Mouse (Mus musculus) right cerebral cortex, adult 2 months (tissue): Measurements from ENCODE around the gene Csmd2.
A peak's percentile ranks its signal among the peaks of the same experiment; 100 is the strongest.

Experiments used
- DNase-seq, 2 experiments: peaks; one replicate each; pipeline ENCODE4 v3.0.0; 2021 to 2022; ENCODE audit warnings: low spot score in 2 of 2

Gene Csmd2

DNA sequence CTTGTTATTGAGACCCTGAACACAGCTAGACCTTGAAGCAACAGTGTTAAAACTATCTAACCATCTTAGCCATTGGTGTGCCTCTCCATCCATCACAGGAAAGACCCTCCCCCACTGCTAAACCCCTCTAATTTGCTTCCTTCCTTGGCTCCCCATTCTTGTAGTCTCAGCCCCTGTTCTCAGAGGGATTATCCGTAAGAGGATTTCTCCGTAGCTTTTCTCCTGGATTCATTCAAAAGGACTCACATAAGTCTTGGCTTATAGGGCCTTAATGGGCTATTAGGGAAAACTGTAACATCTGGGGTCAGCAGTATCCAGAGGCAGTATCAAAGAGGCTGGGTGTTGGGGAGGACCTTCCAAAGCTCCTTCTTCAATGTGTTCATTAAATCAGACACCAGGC lies 152.3 kb downstream of the Csmd2 start:
- DNase-seq, result no peak

DNA sequence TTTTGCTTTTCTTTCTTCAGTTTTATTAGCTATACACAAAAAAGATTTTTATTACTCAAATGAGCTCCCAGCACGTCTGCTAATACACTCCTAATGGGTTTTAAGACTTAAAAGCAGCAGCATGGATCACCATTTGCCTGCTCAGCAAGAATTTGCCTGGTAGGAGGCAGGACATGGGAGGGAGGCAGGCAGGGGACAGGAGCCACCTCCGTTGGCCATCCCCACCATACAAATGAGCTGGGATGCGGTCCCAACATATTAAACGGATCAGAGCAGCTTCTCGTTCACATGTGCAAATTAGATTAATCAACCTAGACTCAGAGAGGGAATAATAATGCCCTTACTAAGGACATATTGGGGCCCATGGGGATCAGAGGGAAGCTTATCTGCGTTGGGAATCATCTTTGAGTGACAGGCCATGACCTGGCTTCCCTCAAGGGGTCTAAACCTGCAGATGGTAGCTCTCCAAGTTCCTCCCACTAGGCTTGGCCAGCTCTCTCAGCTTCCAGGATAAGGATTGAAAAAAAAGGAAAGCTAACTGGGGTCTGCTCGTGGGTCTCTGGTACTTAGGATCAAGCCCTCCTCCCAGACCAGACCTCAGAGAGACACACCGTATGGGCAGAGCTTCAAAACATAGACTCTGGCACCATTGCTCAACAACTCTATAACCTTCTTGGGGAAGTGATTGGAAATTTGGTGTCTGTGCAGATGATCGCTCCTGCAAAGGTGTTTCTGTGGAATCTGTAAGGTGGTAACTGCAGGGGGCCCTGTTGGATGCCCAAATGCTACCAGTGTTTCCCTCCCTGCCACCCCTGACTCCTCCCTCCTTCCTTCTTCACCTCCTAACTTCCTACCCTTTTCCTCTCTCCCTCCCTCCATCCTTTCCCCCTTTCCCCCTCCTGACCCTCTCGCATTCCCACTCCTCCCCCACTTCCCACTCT lies 153.8 kb downstream of the Csmd2 start:
- no peak for DNase-seq

DNA sequence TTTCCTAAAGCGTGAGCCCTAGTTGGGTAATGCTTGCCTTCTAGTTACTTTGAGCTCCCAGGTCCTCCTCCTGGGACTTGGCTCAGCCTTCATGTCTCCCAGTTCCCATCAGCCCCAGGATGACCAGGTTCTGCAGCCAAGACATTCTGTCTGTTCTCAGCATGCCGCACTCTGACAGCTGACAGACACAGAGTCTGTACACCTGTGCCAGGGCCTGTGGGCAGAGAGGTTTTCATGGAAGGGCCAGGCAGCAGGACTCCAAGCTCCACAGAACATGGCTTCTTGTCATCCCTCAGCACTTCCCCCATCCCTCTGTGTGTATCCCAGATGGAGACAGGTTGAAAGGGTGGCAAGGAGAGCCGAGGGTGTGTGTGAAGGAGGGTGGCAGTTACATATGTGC lies 154.6 kb downstream of the Csmd2 start:
- no peak for DNase-seq

DNA sequence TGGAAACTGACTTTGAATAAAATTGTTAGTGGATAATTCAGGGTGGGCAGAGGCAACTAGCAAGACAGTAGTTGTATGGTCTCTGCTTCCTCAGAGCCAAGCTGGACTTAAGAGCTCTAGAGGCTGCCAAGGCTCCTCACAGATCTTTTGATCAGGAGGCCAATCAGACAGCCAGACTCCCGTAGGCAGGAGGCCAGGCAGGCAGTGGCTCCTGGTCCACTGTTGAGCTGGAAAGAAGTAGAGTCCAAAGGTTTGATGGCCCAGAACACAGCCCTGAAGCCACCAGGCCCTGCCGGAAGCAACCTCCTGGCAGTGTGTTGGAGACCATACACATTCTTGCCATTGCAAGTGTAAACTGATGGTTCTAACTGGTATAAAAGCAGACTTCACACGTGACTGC lies 155.5 kb downstream of the Csmd2 start:
- DNase-seq, result no peak

DNA sequence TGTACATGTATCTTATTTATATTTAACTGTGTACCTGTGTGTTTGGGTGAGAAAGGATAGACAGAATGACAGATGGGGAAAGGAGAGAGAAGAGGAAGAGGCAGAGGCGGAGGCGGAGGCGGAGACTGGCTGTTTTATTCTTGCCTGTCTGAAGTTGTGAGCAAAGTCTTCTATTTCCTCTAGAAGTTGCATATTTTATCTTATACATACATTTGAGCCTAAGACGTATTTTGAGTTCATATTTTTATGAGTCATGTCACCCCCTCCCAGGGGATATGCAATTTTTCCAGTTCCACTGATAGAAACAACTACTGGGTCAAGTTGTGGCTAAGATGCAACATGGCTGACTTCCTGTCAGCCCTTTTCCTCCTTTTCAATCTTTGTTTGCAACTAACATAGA lies 161.9 kb downstream of the Csmd2 start:
- DNase-seq, result peak in 1 of 2 experiments; percentile 42

DNA sequence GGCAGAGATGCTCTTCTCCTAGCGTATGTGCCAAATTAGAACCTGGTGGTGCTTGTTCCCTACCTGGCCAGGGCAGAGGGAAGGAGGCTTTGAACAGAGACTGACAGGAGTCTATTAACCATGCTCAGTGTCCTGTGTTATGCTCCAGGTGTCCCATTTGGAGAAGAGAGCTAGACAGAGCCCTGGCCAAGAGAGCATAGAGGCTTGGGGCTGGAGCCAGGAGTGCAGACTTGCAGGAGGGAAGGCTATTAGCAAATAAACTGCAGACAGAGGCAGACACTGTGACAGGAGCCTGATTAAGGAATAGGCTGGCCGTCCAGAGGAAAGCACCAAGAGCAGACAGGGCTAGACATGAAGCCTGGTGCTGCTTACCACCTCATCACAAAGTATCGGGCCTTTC lies 164.4 kb downstream of the Csmd2 start:
- no peak for DNase-seq

- no peak for DNase-seq
Measured at GRCm38 (mm10) chr4:128153144-128153543, 165.5 kb downstream of the Csmd2 start.

DNA sequence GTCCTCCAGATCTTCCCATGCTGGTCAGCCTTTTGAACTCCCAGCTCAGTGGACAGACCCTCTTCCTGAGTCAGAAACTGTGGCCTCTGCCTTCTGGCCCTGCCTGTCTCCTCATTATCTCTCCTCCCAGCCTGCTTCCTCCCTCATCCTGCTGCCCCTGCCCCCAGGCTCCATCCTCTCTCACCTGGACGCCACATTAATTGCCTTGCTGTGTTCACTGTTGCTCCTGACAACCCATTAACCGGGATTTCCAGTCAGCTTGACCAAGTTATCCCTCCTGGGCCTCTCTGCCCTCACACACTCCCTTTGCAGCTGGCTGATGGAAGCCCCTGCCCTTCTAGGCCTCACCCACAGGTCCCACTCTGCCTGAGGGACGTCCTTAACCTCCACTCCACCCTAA lies 167.6 kb downstream of the Csmd2 start:
- no peak for DNase-seq

- DNase-seq, result no peak
Measured at GRCm38 (mm10) chr4:128160656-128161055, 173.0 kb downstream of the Csmd2 start.

GRCm38 (mm10) chr4:128170181-128170580 lies 182.5 kb downstream of the Csmd2 start:
- no peak for DNase-seq

GRCm38 (mm10) chr4:128171233-128171632 lies 183.6 kb downstream of the Csmd2 start:
- DNase-seq, result no peak

- DNase-seq, result no peak
Measured at GRCm38 (mm10) chr4:128171701-128172100, 184.0 kb downstream of the Csmd2 start.

DNA sequence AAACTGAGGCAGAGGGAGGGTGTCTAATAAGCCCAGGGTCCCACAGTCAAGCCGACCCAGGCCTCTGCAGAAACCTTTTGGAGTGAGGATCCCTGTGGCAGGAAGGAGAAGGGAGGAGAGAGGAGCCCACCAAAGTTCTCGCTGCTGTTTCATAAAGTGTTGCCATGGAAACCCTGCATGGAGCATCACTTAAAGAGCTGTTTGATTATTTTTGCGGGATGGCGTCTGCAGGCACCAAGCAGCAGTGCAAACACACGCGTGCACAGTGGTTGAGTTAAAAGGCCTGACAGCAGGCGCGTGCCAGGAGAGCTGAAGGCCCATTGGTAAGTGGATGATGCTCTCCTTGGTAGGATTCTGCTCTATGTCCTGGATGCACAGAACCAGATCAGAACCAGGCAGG lies 191.3 kb downstream of the Csmd2 start:
- DNase-seq, result peak in 1 of 2 experiments; percentile 45

GRCm38 (mm10) chr4:128179581-128179980 lies 191.9 kb downstream of the Csmd2 start:
- peak; percentile 40 to 47 for DNase-seq

- no peak for DNase-seq
Measured at GRCm38 (mm10) chr4:128184747-128185146, 197.1 kb downstream of the Csmd2 start.

- DNase-seq, result no peak
Measured at GRCm38 (mm10) chr4:128194454-128194853, 206.8 kb downstream of the Csmd2 start.

- DNase-seq, result no peak
Measured at GRCm38 (mm10) chr4:128217991-128218595, 230.4 kb downstream of the Csmd2 start.

DNA sequence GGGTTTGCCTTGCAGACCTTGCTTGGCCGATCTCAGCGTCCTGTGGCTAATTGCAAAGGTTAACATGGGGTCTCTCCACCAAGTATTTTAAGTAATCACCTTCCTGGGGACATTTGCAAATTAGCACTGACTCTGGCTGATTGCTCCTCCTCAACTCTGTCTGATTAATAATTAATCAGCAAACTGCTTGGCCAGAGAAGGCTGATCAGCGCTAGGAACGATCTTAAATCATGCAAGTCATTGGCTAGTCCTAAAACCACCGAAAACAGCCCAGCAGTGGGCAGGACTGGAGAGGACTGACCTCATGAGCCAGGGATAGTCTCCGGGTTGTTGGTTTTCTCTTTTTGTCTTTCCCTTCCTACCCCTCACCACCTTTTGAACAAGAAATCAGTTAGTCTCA lies 236.8 kb downstream of the Csmd2 start:
- no peak for DNase-seq

- DNase-seq, result no peak
Measured at GRCm38 (mm10) chr4:128227377-128228316, 240.0 kb downstream of the Csmd2 start.

GRCm38 (mm10) chr4:128233458-128233857 lies 245.8 kb downstream of the Csmd2 start:
- peak; percentile 37 to 42 for DNase-seq

DNA sequence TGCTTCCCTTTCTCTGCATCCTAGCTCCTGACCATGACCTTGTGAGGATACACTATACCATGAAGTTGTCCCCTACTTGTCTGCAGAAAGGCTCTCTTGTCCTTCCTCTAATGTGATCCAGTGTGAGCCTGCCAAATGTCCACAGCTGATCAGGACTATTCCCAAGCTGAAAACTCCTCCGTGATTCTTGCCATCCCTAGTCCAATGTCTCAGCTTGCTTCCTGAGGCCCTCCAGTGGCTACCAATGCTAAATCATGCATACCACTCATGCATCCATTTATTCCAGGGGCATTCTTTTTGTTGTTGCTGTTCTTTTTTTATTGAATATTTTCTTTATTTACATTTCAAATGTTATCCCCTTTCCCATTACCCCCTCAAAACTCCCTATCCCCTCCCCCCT lies 251.5 kb downstream of the Csmd2 start:
- no peak for DNase-seq
